Mouse (Mus musculus): ENCODE data around the gene Sec14l4. TPM values are rescaled to one million over a fixed set of nuclear protein-coding genes. Genes with fewer than 3 reads are reported as not detected.
A peak's percentile ranks its signal among the peaks of the same experiment; 100 is the strongest.

Gene Sec14l4
- polyA plus RNA-seq, 2 experiments from 2014 or later = not detected

DNA sequence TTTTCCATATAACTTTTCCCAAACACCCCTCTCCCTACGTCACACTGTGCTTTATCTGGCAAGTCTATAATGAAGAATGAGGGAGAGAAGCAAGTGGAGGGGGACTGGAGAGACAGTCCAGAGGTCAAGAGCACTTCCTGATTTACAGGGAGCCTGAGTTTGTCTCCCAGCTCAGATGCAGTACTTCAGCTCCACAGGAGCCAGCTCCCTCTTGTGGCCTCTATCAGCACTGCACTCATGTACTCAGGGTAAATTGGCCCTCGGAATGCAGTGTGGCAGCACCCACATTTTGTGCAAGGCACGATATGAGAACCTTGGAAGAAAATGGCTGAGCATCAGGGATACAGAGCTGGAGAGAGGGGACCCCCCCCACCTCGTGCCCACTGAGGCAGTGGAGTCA, 49.0 kb downstream of the Sec14l4 start:
- peak; percentile 57 for ATAC-seq

DNA sequence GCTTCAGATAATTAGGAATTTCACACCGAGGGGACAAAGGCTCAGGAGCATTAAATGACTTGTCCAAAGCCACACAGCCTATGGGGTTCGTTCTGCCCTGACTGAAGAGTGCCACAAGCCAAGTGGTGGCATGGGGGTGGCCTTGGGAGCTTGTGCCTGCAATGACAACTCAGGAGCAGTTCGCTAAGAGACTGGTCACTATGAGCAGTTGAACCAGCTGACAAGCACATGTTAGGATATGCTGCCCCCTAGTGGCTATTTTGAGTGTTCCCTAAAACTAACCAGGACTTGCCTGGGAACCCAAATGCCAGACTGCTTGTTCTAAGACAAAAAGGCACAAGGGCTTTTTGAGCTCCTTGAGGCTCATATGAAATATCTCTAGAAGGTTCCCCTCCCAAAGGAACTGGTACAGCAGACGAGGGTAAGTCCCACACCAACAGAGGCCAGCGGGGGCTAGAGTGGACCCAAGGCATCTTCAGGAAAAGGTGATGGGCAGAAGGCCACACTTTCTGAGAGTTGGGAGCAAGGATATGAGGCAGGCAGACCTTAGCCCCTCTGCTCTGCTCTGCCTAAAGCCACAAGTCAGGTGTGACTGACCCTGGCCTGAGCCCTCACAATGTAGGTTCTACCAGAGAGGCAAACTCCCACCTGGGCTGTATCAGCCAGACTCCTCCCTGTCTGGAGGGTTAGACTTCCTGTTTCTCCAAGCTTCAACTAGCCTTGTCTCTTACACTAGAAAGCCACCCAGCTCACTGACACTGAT, 52.2 kb downstream of the Sec14l4 start:
- ATAC-seq = no peak

GRCm38 (mm10) chr11:4086246-4086645, 55.0 kb downstream of the Sec14l4 start:
- ATAC-seq = no peak

- ATAC-seq = no peak
Measured at GRCm38 (mm10) chr11:4087267-4087666, 56.0 kb downstream of the Sec14l4 start.

DNA sequence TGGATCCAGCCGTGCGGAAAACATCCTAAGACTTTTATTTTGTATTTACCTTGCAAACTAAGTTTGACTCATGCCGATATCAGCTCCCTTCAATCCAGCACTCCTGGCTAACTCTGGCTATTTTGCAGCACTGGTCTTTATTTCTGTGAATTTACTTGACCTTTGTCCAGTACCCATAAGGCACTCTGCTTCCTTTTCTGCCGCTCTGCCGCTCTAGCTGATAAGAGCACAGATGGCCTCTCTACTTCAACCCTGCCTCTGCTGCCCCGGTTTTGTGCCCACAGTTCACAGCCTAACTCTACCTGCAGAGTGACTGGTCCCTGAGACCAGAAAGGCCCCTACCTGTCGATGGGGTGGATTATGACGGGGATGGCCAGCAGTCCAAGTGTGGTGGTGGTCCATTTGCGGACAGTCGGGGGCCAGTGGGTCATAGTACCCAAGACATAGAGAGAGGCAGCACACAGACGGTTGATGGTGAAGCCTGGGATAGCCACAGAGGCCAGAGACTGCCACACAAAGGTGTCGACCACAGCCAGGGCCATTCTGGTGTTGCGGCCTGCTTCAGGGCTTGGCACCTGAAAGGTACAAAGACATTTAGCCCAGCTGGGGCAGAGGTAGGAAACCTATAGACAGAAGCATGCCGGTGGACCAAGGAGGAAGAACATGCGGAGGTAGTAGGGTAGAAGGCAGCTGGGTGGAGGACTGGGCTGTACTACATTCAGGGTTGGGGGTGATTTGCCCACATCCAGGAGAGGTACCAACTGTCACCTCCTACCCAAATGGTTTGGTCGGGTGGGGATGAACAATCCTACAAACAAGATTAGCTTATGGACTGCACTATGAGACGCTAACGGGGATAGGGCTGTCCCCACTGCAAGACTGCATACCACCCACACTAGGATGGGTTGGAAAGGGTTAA, 62.5 kb downstream of the Sec14l4 start:
- ATAC-seq = no peak

DNA sequence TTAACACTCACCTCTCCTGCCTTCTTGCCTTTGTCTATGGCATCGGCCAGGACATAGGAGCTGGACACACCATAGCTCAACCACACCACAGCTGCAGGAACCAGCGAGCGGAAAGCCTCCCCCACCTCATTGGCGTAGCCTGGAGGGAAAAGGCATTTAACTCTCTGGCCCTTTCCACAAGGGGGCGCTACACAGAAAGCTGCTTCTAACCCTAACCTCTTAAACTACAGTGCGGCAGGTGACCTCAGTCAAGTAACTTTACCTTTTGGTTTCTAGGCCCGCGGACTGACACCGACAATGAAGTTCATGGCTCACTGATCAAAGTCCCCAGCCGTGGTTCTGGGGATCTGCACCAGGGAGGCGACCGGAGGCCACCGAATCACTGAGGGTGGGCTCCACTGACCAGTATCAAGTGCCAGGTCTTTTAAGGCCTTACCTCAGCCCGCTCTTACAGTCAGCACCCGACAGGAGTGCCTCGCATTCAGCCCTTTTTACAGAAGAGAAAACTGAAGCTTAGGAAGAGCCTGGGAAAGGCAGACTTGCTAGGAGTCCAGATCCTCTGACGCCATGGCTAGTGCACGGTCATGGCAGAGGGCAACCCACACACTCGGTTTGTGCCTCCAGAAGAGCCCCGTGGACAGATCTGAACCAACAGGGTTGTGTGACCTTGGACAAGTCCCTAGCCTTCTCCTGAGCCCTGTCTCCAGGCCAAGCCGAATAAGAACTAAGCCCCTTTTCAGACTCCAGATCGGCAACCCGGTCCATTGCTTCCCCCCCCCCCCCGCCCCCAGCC, 63.3 kb downstream of the Sec14l4 start:
- peak; percentile 27 for ATAC-seq

GRCm38 (mm10) chr11:4095171-4096053, 64.2 kb downstream of the Sec14l4 start, which contains the start of gene Mtfp1:
TSS of gene Mtfp1 (minus strand) at chr11:4095445.
- peak; percentile 21 for ATAC-seq

DNA sequence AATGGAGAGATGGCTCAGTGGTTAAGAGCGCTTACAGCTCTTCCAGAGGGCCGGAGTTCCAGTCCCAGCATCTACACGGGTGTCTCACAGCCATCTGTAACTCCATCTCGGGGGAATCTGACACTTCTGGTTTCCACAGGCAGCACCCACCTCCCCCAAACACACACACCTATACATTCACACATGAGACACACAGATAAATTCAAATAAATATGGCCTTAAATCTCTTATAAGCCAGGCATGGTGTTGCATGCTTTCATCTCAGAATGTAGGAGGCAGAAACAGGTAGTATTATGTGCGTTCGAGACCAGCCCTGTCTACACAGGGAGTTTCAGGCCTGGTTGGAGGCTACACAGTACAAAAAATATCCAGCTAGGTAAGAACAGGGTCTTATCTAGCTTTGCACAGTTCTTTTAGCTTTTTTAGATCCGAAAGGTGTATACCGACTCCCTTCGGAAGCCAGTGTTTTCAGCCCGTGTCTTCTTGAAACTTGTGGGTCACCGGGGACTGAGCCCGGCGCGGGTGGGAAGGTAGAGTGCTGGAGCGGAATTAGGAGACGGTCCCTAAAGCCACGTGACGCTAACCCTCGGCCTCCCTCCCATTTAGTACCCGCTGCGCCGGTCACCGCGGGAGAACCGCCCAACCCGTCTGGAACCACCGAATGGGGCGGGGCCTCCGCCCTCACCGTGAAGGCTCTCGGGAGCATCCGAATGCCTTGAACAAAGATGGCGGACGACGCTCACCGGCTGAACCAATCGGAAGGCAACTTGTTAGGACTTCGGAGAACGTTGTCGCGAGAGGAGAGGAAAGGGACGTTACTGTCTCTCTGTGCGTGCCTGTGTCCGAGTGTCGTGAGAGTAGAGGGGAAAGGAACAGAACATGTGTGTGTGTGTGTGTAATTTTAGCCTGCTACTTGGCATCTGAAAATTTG, 65.1 kb downstream of the Sec14l4 start:
- ATAC-seq = peak; percentile 92

DNA sequence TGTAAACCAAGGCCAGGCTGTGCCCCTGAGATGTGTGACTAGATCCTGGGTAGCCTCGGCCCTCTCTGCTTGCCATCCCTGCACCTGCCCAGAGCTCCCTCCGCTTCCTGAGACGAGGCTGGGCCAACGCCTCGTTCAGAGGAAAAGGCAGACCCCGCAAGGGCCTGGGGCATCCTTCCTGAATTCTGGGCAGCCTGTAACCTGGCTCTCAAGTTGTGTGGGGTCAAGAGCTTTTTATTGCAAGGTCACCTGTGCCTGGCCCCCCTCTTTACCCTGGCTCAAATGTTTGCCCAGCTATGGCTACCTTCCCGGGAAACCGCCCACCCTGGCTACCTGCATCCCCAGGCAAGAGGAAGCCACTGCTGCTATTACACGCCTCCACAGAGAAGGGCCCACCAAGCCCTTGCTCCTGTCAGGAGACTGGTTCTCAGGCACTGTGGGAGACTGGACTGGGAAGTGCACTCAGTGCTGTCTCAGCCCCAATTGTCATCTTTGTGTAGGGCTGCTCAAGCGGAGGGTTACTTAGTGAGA, 65.9 kb downstream of the Sec14l4 start:
- peak; percentile 3 for ATAC-seq

Other genes with a start within 250 kb of the Sec14l4 start
- not detected for gene Osbp2, start 167.6 kb upstream of the Sec14l4 start, polyA plus RNA-seq (2017; shearing (Covaris generic))
- gene 4921536K21Rik, start 136.4 kb upstream of the Sec14l4 start, polyA plus RNA-seq (2017; shearing (Covaris generic)) = not detected
- gene Dusp18, start 136.2 kb upstream of the Sec14l4 start, polyA plus RNA-seq (2017; shearing (Covaris generic)) = under 1 TPM; 0.36 to 0.63 TPM
- 1 to 10 TPM in 1 of 2 experiments, under 1 TPM in 1; 0.75 to 2.2 TPM for gene Slc35e4, start 116.8 kb upstream of the Sec14l4 start, polyA plus RNA-seq (2017; shearing (Covaris generic))
- 10 to 100 TPM; 28.0 to 31.2 TPM for gene Tcn2, start 99.3 kb upstream of the Sec14l4 start, polyA plus RNA-seq (2017; shearing (Covaris generic))
- gene Pes1, start 67.5 kb upstream of the Sec14l4 start, polyA plus RNA-seq (2017; shearing (Covaris generic)) = 100 to 1,000 TPM in 1 of 2 experiments, 10 to 100 TPM in 1; 82.0 to 111 TPM
- not detected for gene 4930556J24Rik, start 54.7 kb upstream of the Sec14l4 start, polyA plus RNA-seq (2017; shearing (Covaris generic))
- gene Gal3st1, start 47.8 kb upstream of the Sec14l4 start, polyA plus RNA-seq (2017; shearing (Covaris generic)) = not detected
- not detected for gene Sec14l3, start 33.4 kb downstream of the Sec14l4 start, polyA plus RNA-seq (2017; shearing (Covaris generic))
- gene Mtfp1, start 64.0 kb downstream of the Sec14l4 start, polyA plus RNA-seq (2017; shearing (Covaris generic)) = 1 to 10 TPM; 1.2 to 1.8 TPM
- gene Sec14l2, start 92.0 kb downstream of the Sec14l4 start, polyA plus RNA-seq (2017; shearing (Covaris generic)) = 1 to 10 TPM in 1 of 2 experiments, under 1 TPM in 1; 0.71 to 3.8 TPM
- 10 to 100 TPM in 1 of 2 experiments, 1 to 10 TPM in 1; 7.3 to 11.2 TPM for gene Rnf215, start 103.7 kb downstream of the Sec14l4 start, polyA plus RNA-seq (2017; shearing (Covaris generic))
- gene Ccdc157, start 128.8 kb downstream of the Sec14l4 start, polyA plus RNA-seq (2017; shearing (Covaris generic)) = 1 to 10 TPM; 2.7 to 3.0 TPM
- 10 to 100 TPM; 57.5 to 68.2 TPM for gene Sf3a1, start 128.9 kb downstream of the Sec14l4 start, polyA plus RNA-seq (2017; shearing (Covaris generic))
- 10 to 100 TPM; 23.0 to 30.6 TPM for gene Tbc1d10a, start 155.3 kb downstream of the Sec14l4 start, polyA plus RNA-seq (2017; shearing (Covaris generic))
- gene Castor1, start 186.8 kb downstream of the Sec14l4 start, polyA plus RNA-seq (2017; shearing (Covaris generic)) = 10 to 100 TPM; 32.3 to 51.9 TPM
- gene Osm, start 205.0 kb downstream of the Sec14l4 start, polyA plus RNA-seq (2017; shearing (Covaris generic)) = 10 to 100 TPM; 18.6 to 22.8 TPM
- 1 to 10 TPM; 1.8 to 2.7 TPM for gene Lif, start 226.1 kb downstream of the Sec14l4 start, polyA plus RNA-seq (2017; shearing (Covaris generic))